Mouse (Mus musculus): Measurements from ENCODE around the gene Gm45213. TPM values are rescaled to one million over a fixed set of nuclear protein-coding genes. Genes with fewer than 3 reads are reported as not detected.

The Gm45213 gene
- polyA plus RNA-seq, 1 experiment from 2014 or later, result not detected

DNA sequence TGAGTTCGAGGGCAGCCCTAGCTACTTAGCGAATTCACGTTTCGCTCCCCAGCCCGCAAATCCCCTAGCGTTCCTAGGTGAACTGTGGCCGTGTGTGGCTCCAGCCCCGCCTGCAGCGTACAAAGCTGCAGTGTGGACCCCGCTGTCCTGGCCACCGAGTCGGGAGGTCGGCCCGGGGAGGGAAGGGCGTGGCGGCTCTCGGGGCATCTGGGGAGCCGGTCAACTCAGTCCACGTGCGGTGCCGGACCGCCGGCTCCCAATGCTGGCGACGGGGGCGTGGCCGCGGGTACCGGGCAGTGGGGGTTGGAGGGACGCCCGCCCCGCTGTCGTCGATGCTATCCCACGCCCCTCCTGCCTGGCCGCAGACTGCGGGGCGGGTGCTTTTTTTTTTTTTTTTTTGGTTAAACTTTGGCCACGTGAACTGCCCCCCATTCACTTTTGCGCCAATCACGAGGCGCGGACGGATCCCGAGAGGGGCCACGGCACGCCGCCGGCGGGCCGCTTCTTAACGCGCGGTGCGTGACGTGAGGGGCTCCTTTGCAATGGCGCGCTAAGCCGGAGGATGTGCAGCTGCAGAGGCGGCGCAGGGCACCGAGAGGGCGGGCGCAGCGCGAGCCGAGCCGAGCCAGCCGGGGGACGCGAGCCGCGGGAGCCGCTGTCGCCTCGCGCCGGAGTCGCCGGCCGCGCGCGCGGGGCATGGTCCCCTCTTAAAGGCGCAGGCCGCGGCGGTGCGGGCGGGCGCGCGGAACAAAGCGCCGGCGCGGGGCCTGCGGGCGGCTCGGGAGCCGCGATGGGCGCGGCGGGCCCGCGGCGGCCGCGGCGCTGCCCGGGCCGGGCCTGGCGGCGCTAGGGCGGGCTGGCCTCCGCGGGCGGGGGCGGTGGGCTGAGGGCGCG, 65.8 kb downstream of the Gm45213 start, which contains the start of gene Chsy1:
Gene Chsy1, plus strand, starts transcription at position 555 of the 894 bp plus-strand sequence.
- no peaks in the 10 kb centered on the region for H3K36me3 ChIP-seq (ENCODE audit: control insufficient read depth, insufficient read depth, low read length)
- H3K27me3 ChIP-seq (ENCODE audit: control insufficient read depth, insufficient read depth, low read length), result no peaks in the 10 kb centered on the region
- H3K4me2 ChIP-seq, result peak within 1 kb of the TSS; percentile 80
- H3K9ac ChIP-seq (ENCODE audit: low read length), result peak within 1 kb of the TSS; percentile 93
- H3K9me3 ChIP-seq (ENCODE audit: control insufficient read depth, low read length), result no peaks in the 10 kb centered on the region
- peaks cover 10% of the 10 kb centered on the region; the same call in 1 of the 2 replicates for H3K4me1 ChIP-seq (ENCODE audit: control insufficient read depth, insufficient read depth, low read length)
- WGBS, result under 1% methylated on average over 95 of the region's 123 CpGs
- DNase-seq (ENCODE audit: low spot score, missing footprints) (peak; percentile 98), ATAC-seq (ENCODE audit: low FRiP score) (peak; percentile 92)
- H3K4me3 ChIP-seq (ENCODE audit: low read depth, low read length), result peak within 1 kb of the TSS; percentile 91
- peak within 1 kb of the TSS; percentile 90 for H3K27ac ChIP-seq (ENCODE audit: low read depth, low read length)

DNA sequence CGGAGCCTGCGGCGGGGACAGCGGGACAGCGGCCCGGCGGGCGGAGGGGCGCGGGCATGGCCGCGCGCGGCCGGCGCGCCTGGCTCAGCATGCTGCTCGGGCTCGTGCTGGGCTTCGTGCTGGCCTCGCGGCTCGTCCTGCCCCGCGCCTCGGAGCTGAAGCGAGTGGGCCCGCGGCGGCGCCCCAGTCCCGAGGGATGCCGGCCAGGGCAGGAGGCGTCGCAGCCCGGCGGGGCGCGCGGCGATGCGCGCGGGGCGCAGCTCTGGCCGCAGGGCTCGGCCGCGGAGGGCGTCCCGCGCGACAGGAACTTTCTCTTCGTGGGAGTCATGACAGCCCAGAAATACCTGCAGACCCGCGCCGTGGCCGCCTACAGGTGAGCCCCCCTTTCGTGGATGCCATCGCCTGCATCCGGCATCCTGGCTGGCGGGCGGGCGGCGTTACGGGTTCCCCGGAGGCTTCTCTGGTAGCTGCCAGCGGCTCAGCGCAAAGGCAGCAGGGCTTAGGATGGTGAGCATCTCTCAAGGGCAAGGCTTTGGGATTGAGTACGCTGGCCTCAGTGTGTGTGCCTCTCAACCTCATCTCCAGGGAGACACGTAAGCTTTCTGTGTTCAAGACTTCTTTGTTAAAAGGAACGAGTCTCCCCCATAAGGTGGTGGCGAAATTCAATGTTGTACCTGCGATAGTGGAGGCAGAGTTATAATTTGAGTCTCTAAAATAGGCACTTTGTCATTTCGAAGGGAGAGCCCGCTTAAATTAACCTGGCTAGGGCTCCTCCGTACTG, 66.6 kb downstream of the Gm45213 start:
- H3K36me3 ChIP-seq (ENCODE audit: control insufficient read depth, insufficient read depth, low read length), result no peaks in the 10 kb centered on the region
- peak overlapping the region; percentile 93 for H3K9ac ChIP-seq (ENCODE audit: low read length)
- ATAC-seq (ENCODE audit: low FRiP score) (peak; percentile 53), DNase-seq (ENCODE audit: low spot score, missing footprints) (peak; percentile 94)
- peak overlapping the region; percentile 80 for H3K4me2 ChIP-seq
- under 1% methylated on average over 71 of the region's 77 CpGs for WGBS
- no peaks in the 10 kb centered on the region for H3K9me3 ChIP-seq (ENCODE audit: control insufficient read depth, low read length)
- H3K27me3 ChIP-seq (ENCODE audit: control insufficient read depth, insufficient read depth, low read length), result no peaks in the 10 kb centered on the region
- H3K4me3 ChIP-seq (ENCODE audit: low read depth, low read length), result peak overlapping the region; percentile 91
- peaks cover 10% of the 10 kb centered on the region; the same call in 1 of the 2 replicates for H3K4me1 ChIP-seq (ENCODE audit: control insufficient read depth, insufficient read depth, low read length)
- peak overlapping the region; percentile 90 for H3K27ac ChIP-seq (ENCODE audit: low read depth, low read length)

DNA sequence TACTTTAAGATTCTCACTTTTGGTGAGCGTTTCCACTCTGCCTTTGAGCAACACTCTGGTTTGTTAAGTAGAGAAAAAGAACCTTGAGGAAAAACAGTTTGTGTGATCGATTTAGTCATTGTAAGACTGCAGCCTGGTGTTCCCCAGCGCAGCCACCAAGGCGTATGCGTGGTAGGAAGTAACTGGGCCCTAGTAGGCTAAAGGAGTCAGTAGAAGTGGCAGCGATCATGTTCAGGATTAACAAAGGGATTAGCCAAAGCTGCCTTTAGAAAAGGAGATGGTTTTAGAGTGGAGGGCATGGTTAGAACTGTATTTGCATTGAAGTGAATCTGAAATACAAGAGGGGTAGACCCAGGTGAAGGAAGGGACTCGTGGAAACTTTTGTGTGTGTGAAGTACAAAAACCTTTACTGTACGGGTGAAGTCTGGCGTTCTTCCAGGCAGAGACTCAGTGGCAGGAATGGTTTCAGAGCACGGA, 67.3 kb downstream of the Gm45213 start:
- WGBS, result 2% methylated on average over 10 of the region's 10 CpGs

DNA sequence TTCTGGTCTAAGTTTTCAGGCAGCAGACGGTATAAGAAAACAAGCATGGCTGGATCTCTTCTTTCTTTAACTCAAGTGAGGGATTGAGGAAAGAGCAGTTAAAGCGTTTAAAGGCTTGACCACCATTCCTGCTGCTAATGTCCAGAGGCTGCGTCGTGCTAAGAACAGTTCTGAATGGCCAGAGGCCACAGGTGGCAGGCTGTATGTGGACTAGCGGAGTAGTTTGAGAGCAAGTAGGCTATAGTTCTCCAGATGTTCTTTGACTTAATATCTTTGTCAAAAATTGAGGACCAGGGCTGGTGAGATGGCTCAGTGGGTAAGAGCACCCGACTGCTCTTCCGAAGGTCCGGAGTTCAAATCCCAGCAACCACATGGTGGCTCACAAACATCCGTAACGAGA, 67.8 kb downstream of the Gm45213 start:
- no peaks in the 10 kb centered on the region for H3K36me3 ChIP-seq (ENCODE audit: control insufficient read depth, insufficient read depth, low read length)

More for the DNA sequence above, 67.3 kb downstream of the Gm45213 start:
- Histone ChIP-seq H3K4me1 (ENCODE audit: control insufficient read depth, insufficient read depth, low read length) (peaks cover 10% of the 10 kb centered on the region; the same call in 1 of the 2 replicates), H3K36me3 (ENCODE audit: control insufficient read depth, insufficient read depth, low read length) (no peaks in the 10 kb centered on the region), H3K9me3 (ENCODE audit: control insufficient read depth, low read length) (no peaks in the 10 kb centered on the region), H3K27me3 (ENCODE audit: control insufficient read depth, insufficient read depth, low read length) (no peaks in the 10 kb centered on the region), H3K4me2 (peak overlapping the region; percentile 80), H3K4me3 (ENCODE audit: low read depth, low read length) (peak overlapping the region; percentile 91), H3K9ac (ENCODE audit: low read length) (peak overlapping the region; percentile 93), H3K27ac (ENCODE audit: low read depth, low read length) (no peak overlapping the region)
- no peak for ATAC-seq (ENCODE audit: low FRiP score)
- DNase-seq (ENCODE audit: low spot score, missing footprints), result peak; percentile 94

More for the DNA sequence above, 67.8 kb downstream of the Gm45213 start:
- no peak for DNase-seq (ENCODE audit: low spot score, missing footprints)
- H3K4me2 ChIP-seq, result peak overlapping the region; percentile 80
- no peak overlapping the region for H3K27ac ChIP-seq (ENCODE audit: low read depth, low read length)
- H3K4me3 ChIP-seq (ENCODE audit: low read depth, low read length), result peak overlapping the region; percentile 91
- 58% methylated on average over 10 of the region's 10 CpGs for WGBS
- no peaks in the 10 kb centered on the region for H3K9me3 ChIP-seq (ENCODE audit: control insufficient read depth, low read length)
- no peaks in the 10 kb centered on the region for H3K27me3 ChIP-seq (ENCODE audit: control insufficient read depth, insufficient read depth, low read length)
- no peak for ATAC-seq (ENCODE audit: low FRiP score)
- peaks cover 10% of the 10 kb centered on the region; the same call in 1 of the 2 replicates for H3K4me1 ChIP-seq (ENCODE audit: control insufficient read depth, insufficient read depth, low read length)
- peak overlapping the region; percentile 93 for H3K9ac ChIP-seq (ENCODE audit: low read length)

Other genes starting within 250 kb of the Gm45213 start
- 0.69 and 0.85 TPM in 2 replicates for gene Pcsk6, start 181.9 kb upstream of the Gm45213 start, polyA plus RNA-seq (2014; fragmentation: Nextera tagmentation; extraction: Ambion mirVana)
- 230 and 247 TPM in 2 replicates for gene Snrpa1, start 15.4 kb downstream of the Gm45213 start, polyA plus RNA-seq (2014; fragmentation: Nextera tagmentation; extraction: Ambion mirVana)
- 85.7 and 85.9 TPM in 2 replicates for gene Selenos, start 36.0 kb downstream of the Gm45213 start, polyA plus RNA-seq (2014; fragmentation: Nextera tagmentation; extraction: Ambion mirVana)
- gene Chsy1, start 65.9 kb downstream of the Gm45213 start, polyA plus RNA-seq (2014; fragmentation: Nextera tagmentation; extraction: Ambion mirVana), result 18.4 and 20.4 TPM in 2 replicates